Mouse (Mus musculus): ENCODE measurements around the gene Gm10837. TPM values are rescaled to one million over a fixed set of nuclear protein-coding genes. Genes with fewer than 3 reads are reported as not detected.

Gm10837 gene
- total RNA-seq, 2 experiments from 2014 or later: not detected

GRCm38 (mm10) chr14:122477971-122478573, 12.3 kb upstream of the Gm10837 start:
- no peak for DNase-seq (ENCODE audit: low spot score in 2 of 2)

DNA sequence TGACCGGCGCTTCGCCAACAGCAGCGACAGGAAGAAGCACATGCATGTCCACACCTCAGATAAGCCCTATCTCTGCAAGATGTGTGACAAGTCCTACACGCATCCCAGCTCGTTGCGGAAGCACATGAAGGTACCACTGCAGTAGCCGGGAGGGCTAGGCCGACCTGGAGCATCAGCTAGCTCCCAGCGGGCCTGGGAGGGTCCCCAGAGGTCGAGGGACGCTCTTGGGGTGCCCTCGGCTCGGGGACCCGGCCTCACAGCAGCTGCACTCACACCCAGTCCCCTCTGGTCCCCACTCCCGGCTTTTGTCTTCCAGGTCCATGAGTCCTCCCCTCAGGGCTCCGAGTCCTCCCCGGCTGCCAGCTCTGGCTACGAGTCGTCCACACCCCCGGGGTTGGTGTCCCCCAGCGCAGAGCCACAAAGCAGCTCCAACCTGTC, 11.8 kb upstream of the Gm10837 start:
- no peak for DNase-seq (ENCODE audit: low spot score in 2 of 2)

DNA sequence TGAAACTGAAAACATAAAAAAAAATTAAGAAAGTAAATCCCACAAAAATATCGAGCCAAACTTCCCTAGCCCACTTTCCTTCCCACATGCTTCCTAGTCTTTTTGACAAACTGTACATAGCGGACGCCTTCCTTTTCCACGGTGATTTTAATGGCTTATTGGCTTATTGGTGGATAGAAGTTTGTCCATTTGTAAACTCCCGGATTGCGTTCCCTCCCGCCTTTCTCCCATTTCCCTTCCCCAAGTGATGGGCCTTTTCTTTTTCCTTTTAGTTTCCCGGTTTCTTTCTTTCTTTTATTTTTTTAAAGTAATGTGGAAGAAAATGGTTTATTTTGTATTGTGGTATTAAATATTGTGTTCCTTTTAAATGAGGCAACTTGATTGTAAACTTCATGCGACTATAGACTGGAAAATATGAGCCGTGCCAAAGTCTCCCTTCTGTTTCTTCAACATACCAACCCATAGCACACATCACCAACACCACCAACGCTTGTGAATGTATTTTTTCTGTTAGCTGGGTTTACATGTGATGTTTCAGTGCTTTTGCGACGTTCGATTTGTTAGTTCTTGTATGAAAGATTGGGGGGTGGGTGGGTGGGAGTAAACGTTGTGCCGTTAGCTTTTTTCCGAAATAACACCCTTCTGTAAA, 10.8 kb upstream of the Gm10837 start:
- DNase-seq (ENCODE audit: low spot score in 2 of 2): no peak

DNA sequence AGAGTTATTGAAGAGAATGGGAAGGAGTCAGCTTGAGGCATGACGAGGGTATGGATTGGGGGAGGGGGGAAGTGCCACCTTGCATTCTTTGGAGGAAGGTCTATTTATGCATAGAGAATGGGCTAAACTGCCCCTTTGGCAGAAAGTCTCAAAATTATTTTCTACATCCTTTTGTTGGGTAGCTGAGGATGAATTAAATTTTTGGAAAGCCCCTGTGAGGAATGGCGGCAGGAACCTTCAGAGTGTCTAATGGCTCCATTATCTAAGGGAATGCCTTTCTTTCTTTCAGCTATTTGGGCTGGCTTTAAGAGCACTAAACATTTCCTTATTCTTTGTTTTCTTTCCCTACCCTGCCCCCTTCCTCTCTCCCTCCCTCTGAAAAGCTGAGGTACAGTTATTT, 10.0 kb upstream of the Gm10837 start:
- no peak for DNase-seq (ENCODE audit: low spot score in 2 of 2)

GRCm38 (mm10) chr14:122481181-122481580, 9.2 kb upstream of the Gm10837 start:
- DNase-seq (ENCODE audit: low spot score in 2 of 2): no peak

DNA sequence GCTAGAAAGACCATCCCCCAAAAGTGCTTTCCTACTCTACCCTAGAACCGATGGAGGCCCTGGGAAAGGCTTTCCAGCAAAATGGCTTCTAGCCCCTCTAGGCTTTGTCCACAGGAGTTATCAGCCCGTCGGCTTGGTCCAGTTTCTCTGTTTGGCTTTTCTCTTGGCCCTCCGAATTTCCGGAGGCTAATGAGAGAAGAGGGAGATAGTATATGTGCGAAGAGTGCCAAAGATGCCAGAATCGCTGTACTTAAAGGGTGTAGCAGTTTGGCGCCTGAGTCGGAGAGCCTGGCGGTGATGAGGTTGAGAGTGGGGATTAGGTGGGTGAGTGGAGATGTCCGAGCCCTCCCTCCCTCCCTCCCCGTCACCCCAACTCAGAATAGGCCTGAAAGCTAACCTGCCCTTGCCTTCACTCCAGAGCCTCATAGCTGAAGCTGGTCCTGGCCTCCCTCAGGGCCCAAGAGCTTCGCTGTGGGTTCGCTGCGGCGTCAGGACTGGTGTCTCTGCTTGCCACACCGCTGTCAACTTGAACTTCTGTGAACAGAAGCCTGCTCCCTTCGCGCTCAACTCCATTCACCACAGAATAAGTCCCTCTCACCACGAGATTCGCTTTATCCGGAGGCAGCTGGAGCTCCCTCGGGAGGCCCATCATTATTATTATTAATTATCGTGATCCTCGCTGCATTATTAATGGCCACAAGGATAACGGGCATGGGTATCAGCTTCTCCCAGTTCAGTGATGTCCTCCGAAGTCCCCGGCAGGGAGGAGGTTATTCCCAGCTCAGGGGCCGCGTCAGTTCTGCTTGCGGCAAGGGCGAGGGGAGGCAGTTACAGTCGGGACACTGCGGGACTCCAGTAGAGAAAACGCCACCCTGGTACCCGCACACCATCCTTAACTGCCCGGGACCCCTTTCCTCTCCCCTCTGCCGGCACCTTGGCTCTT, 8.0 kb upstream of the Gm10837 start:
- no peak for DNase-seq (ENCODE audit: low spot score in 2 of 2)

DNA sequence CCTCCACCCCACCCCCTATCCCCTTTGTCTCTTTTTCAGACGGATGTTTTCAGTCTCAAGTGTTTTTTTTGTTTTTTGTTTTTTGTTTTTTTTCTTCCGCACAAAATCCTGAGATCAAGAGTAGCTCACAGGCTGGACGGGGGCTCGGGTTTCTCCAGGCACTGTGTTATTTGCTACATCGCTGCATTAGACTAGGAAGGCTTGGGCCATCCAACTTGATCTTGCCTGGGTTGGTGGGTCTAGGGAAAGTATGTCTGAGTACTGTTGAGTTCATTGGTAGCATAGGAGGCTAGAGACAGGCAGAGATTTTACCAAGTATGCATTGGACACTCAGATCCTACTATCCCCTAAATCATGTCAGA, 7.4 kb upstream of the Gm10837 start:
- no peak for DNase-seq (ENCODE audit: low spot score in 2 of 2)

- no peak for DNase-seq (ENCODE audit: low spot score in 2 of 2)
These were observed 6.6 kb upstream of the Gm10837 start for GRCm38 (mm10) chr14:122483556-122484421.

DNA sequence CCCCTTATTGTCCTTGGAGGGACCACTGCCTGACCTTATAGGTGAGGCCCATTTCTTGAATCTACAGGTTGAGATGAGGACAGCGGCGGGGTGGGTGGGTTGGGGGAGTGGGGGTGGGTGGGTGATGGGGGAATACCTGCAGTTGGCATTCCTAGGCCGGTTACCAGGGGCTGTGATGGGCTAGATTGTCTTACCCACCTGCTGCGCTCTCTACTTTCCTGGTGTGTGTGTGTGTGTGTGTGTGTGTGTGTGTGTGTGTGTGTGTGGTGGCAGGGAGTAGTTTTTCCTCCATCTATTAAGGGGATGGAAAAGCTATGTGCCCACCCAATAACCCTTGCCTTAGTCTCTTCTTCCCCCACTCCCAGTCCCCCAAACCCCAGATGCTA, 5.9 kb upstream of the Gm10837 start:
- DNase-seq (ENCODE audit: low spot score in 2 of 2): no peak

GRCm38 (mm10) chr14:122484844-122485551, 5.4 kb upstream of the Gm10837 start:
- no peak for DNase-seq (ENCODE audit: low spot score in 2 of 2)

DNA sequence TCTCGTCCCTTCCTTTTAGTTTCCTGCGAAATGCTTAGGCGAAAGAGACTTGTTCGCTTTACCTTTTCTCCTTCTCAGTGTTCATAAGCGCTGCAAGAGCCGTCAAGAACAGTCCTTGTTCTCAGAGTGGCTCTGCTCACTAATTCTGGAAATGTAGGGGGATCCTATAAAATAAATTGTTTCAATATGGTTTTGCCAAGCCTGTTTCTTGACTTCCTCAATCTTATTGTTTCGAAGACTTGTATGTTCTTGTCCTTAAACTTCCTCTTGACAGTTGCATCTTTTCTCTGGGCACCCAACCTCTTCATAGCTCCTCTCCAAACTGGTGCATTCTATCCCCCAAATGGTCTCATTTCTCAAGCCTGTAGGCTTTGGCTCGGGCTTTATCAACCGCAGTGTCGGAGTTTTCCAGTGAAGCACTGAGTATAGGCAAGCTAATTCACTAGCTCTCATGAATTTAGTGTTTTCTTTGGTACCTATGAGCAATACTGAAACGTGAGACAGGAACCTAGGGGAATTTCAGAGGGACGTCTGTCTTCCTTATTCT, 4.7 kb upstream of the Gm10837 start:
- DNase-seq (ENCODE audit: low spot score in 2 of 2): no peak

DNA sequence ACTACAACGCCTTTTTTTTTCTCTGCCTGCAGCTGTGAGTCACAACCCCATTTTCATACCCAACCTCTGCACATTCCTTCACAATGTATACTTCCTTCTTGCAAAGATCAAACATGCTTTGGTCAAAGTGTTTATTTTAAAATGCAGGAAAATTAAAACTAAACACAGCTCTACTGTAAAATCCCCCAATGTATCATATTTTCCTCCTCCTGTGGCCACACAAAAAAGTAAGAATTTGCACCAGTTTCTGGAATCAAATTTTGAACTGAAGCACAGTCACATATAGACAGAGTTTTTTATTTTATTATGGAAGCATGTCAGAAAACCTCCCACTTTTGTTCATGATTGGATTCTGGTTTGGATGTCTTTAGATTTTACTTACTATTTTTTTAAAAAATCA, 3.8 kb upstream of the Gm10837 start:
- no peak for DNase-seq (ENCODE audit: low spot score in 2 of 2)

GRCm38 (mm10) chr14:122487366-122487765, 3.0 kb upstream of the Gm10837 start:
- DNase-seq (ENCODE audit: low spot score in 2 of 2): no peak

DNA sequence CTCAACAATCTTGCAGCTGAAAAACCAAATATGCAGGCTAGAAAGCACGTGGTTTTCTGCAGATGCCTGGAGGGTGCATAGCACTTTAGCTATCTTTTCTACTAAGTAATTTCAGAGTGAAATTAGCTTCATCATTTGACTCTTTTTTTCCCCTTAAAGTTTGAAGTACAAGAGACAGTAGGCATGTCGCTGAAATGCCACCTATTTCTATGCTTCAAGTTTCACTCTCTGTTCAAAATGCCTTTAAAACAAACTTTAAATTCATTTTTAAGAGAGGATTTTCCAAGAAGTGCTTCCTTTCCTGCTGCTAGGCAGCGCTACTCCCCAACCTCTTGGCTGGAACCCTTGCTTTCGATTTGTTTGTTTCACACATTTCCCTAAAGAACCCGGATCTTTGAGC, 1.3 kb upstream of the Gm10837 start:
- DNase-seq (ENCODE audit: low spot score in 2 of 2): no peak

DNA sequence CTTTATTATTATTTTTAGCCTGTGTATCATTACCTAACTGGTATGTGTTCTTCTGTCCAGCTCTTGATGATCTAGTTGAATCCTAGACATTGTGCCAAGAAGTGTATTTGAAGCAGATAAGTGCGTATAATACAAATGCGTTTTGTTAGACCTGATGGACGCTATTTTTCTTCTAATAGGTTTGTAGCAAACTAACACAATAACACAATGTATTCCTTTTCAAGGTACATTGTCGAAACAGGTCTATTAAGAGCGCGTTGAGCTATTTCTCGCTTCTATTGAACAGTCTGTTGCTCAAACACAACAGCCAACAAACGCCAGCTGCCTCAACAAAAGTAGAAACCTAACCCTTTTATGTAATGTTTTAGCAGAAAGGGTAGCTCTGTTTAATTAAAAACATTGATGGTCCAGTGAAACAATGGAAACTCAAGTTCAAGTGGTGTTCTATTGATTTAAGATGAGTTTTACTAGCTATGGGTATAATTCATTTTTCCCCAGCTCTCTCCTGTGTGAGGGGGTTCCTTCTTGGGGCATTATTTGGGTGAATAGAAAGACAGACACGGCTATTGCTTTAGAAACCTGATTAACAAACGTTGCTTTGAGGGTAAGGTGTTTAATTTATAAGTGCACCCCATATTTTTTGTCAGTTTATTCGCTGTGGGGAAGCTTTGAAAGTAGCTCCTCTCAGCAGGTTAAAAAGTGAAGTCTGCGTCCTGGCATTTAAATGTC, 536 bp upstream of the Gm10837 start:
- DNase-seq (ENCODE audit: low spot score in 2 of 2): no peak

DNA sequence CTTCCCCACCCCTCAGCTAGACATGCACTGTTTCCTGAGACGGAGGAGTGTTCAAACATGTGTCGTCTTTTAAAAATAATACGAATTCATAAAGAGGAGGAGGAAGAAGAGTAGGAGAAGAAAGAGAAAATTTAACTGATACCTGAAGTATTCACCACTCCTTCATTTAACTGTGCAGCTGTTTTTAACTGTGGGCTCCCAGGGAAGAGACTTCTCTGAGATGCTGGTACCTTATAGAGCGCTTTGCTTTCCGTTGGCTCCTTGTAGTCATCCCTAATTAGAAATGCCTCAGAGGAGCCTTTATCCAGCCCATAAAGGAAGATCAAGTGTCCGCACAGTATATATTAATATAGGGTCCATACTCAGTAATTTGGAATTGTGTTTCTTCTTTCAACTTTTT, 1.1 kb downstream of the Gm10837 start:
- DNase-seq (ENCODE audit: low spot score in 2 of 2): no peak

- no peak for DNase-seq (ENCODE audit: low spot score in 2 of 2)
These were observed 1.6 kb downstream of the Gm10837 start for GRCm38 (mm10) chr14:122492015-122492414.

GRCm38 (mm10) chr14:122509058-122509457, 18.7 kb downstream of the Gm10837 start:
- DNase-seq (ENCODE audit: low spot score in 2 of 2): no peak

DNA sequence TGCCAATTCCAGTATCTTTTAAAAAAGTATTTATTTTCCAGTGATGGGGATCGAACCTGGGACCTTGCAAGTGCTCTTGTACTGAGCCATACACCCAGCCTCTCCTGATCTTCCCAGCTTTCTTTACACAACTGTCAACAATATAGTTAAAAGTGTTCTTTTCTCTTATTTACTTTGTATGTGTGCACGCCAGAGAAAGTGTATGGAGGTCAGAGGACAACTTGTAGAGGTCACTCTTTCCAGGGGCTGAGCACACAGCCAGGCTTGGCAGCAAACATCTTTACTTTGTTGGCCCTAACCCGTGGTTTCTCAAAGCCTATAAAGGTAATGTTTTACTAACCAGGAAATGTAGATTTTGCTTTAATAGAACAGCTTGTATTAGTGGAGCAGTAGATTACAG, 21.1 kb downstream of the Gm10837 start:
- no peak for DNase-seq (ENCODE audit: low spot score in 2 of 2)

All from adrenal gland, adult 18-20 months (tissue).